Mouse (Mus musculus) limb, embryonic 11.5 days (tissue): ENCODE data around the gene Olfr750. TPM values are rescaled to one million over a fixed set of nuclear protein-coding genes. Genes with fewer than 3 reads are reported as not detected.

ENCODE experiments used
- ATAC-seq: fragments of 200-750 bp; cut with Nextera tagmentation; 2 replicates; pipeline ENCODE4 v1.8.0; 2017; ENCODE audit warnings: low read depth; ENCODE audit not compliant: insufficient number of reproducible peaks, low FRiP score, low TSS enrichment
- DNase-seq: peaks from one replicate; pipeline ENCODE4 v3.0.0-alpha.2; 2015; ENCODE audit warnings: low spot score
- H3K27ac ChIP-seq: fragments of 300-500 bp; sonication (generic); replicated peaks from 2 replicates; pipeline ENCODE4 v1.5.1; 2014; ENCODE audit warnings: low read depth, mild to moderate bottlenecking, low read length
- H3K27me3 ChIP-seq: fragments of 300-500 bp; sonication (generic); 2 replicates; pipeline ENCODE4 v1.6.1; 2014; ENCODE audit warnings: mild to moderate bottlenecking, low read length, mixed read lengths; ENCODE audit not compliant: control insufficient read depth, insufficient read depth
- H3K36me3 ChIP-seq: fragments of 300-500 bp; sonication (generic); 2 replicates; pipeline ENCODE4 v1.6.1; 2014; ENCODE audit warnings: mild to moderate bottlenecking, low read length, moderate library complexity, mixed read lengths; ENCODE audit not compliant: control insufficient read depth, insufficient read depth
- H3K4me1 ChIP-seq: fragments of 300-500 bp; sonication (generic); 2 replicates; pipeline ENCODE4 v1.6.1; 2014; ENCODE audit warnings: low read length, mixed read lengths; ENCODE audit not compliant: control insufficient read depth, insufficient read depth
- H3K4me2 ChIP-seq: fragments of 300-500 bp; sonication (generic); 2 replicates; pipeline ENCODE4 v1.6.1; 2014; ENCODE audit warnings: low read depth, mild to moderate bottlenecking, moderate library complexity; ENCODE audit not compliant: severe bottlenecking
- H3K4me3 ChIP-seq: fragments of 300-500 bp; sonication (generic); 2 replicates; pipeline ENCODE4 v1.5.1; 2014; ENCODE audit warnings: low read depth, low read length
- H3K9ac ChIP-seq: fragments of 300-500 bp; sonication (generic); 2 replicates; pipeline ENCODE4 v1.6.1; 2014; ENCODE audit warnings: mild to moderate bottlenecking, low read length
- H3K9me3 ChIP-seq: fragments of 300-500 bp; sonication (generic); 2 replicates; pipeline ENCODE4 v1.6.1; 2016; ENCODE audit warnings: low read length; ENCODE audit not compliant: control insufficient read depth
- WGBS: fragments of 180-500 bp; shearing (Covaris S2); extraction: QIAGEN DNeasy Blood & Tissue Kit; methylation state at CpG from one replicate; pipeline ENCODE4 v1.1.7; 2014; 5-methylcytosine and 5-hydroxymethylcytosine counted together
- polyA plus RNA-seq: library from polyadenylated mRNA; unstranded; fragments of >200 nt; fragmentation: Nextera tagmentation; extraction: Ambion mirVana; gene quantifications from 2 replicates; pipeline ENCODE4 v1.2.1, GENCODE M21; 2014

The Olfr750 gene
- polyA plus RNA-seq, 1 experiment from 2014 or later = not detected

GRCm38 (mm10) chr14:51090077-51090781, 16.0 kb upstream of the Olfr750 start:
- peak; percentile 46; the same call in 1 of the 2 replicates for ATAC-seq
- no peak overlapping the region for H3K9ac ChIP-seq
- peak overlapping the region; percentile 48; the same call in 1 of the 2 replicates for H3K27ac ChIP-seq
- under 1% methylated on average over 27 of the region's 27 CpGs for WGBS
- H3K27me3 ChIP-seq = no peaks in the 10 kb centered on the region
- DNase-seq = peak; percentile 93
- no peaks in the 10 kb centered on the region for H3K4me1 ChIP-seq
- H3K4me2 ChIP-seq = peak overlapping the region; percentile 74
- no peaks in the 10 kb centered on the region for H3K9me3 ChIP-seq
- peak overlapping the region; percentile 63 for H3K4me3 ChIP-seq
- no peaks in the 10 kb centered on the region for H3K36me3 ChIP-seq

- H3K27ac ChIP-seq = no peak overlapping the region
- H3K9ac ChIP-seq = no peak overlapping the region
- H3K9me3 ChIP-seq = no peaks in the 10 kb centered on the region
- DNase-seq (no peak), ATAC-seq (no peak; the same call in 1 of the 2 replicates)
- no peaks in the 10 kb centered on the region for H3K4me1 ChIP-seq
- peak overlapping the region; percentile 74 for H3K4me2 ChIP-seq
- H3K27me3 ChIP-seq = no peaks in the 10 kb centered on the region
- peak overlapping the region; percentile 63 for H3K4me3 ChIP-seq
- under 1% methylated on average over 15 of the region's 15 CpGs for WGBS
- H3K36me3 ChIP-seq = no peaks in the 10 kb centered on the region
Observed at GRCm38 (mm10) chr14:51089674-51090076, 15.4 kb upstream of the Olfr750 start.

GRCm38 (mm10) chr14:51088970-51089673, 14.9 kb upstream of the Olfr750 start:
- no peak overlapping the region; the same call in 1 of the 2 replicates for H3K27ac ChIP-seq
- peak; percentile 98 for DNase-seq

GRCm38 (mm10) chr14:51088166-51088969, 14.1 kb upstream of the Olfr750 start:
- H3K4me2 ChIP-seq = peak overlapping the region; percentile 74
- no peaks in the 10 kb centered on the region for H3K36me3 ChIP-seq
- WGBS = under 1% methylated on average over 23 of the region's 23 CpGs
- no peaks in the 10 kb centered on the region for H3K4me1 ChIP-seq
- ATAC-seq = peak; percentile 15; the same call in 1 of the 2 replicates
- H3K9me3 ChIP-seq = no peaks in the 10 kb centered on the region
- DNase-seq = peak; percentile 88
- H3K4me3 ChIP-seq = peak overlapping the region; percentile 63
- H3K27ac ChIP-seq = no peak overlapping the region; the same call in 1 of the 2 replicates
- H3K9ac ChIP-seq = 0 out of 2 replicates have a peak overlapping the region, but pooled peaks have one; percentile 59
- H3K27me3 ChIP-seq = no peaks in the 10 kb centered on the region

More at GRCm38 (mm10) chr14:51088970-51089673, 14.9 kb upstream of the Olfr750 start:
- Histone ChIP-seq H3K4me3 (peak overlapping the region; percentile 63), H3K4me2 (peak overlapping the region; percentile 74), H3K36me3 (no peaks in the 10 kb centered on the region), H3K9ac (peak overlapping the region; percentile 59; the same call in 1 of the 2 replicates), H3K9me3 (no peaks in the 10 kb centered on the region), H3K27me3 (no peaks in the 10 kb centered on the region), H3K4me1 (no peaks in the 10 kb centered on the region)
- WGBS = under 1% methylated on average over 34 of the region's 34 CpGs
- peak; percentile 94 for ATAC-seq

GRCm38 (mm10) chr14:51087762-51088161, 13.5 kb upstream of the Olfr750 start:
- WGBS = 14% methylated on average over 9 of the region's 9 CpGs
- no peaks in the 10 kb centered on the region for H3K4me1 ChIP-seq
- H3K27ac ChIP-seq = no peak overlapping the region
- ATAC-seq = no peak
- no peaks in the 10 kb centered on the region for H3K27me3 ChIP-seq
- H3K9ac ChIP-seq = no peak overlapping the region
- no peaks in the 10 kb centered on the region for H3K36me3 ChIP-seq
- H3K9me3 ChIP-seq = no peaks in the 10 kb centered on the region
- peak overlapping the region; percentile 63 for H3K4me3 ChIP-seq
- DNase-seq = no peak
- H3K4me2 ChIP-seq = peak overlapping the region; percentile 74

- 86% methylated on average over 4 of the region's 4 CpGs for WGBS
- no peak for ATAC-seq
- Histone ChIP-seq H3K9ac (no peak overlapping the region), H3K27me3 (no peaks in the 10 kb centered on the region), H3K4me2 (no peak overlapping the region), H3K9me3 (no peaks in the 10 kb centered on the region), H3K36me3 (no peaks in the 10 kb centered on the region), H3K4me3 (no peak overlapping the region), H3K4me1 (no peaks in the 10 kb centered on the region), H3K27ac (no peak overlapping the region)
- no peak for DNase-seq
Observed at GRCm38 (mm10) chr14:51085911-51086310, 11.7 kb upstream of the Olfr750 start.

GRCm38 (mm10) chr14:51085086-51085485, 10.9 kb upstream of the Olfr750 start:
- H3K9ac ChIP-seq = no peak overlapping the region
- no peak overlapping the region for H3K4me2 ChIP-seq
- DNase-seq (no peak), ATAC-seq (no peak)
- H3K4me3 ChIP-seq = no peak overlapping the region
- no peaks in the 10 kb centered on the region for H3K27me3 ChIP-seq
- 81% methylated on average over 2 of the region's 2 CpGs for WGBS
- no peaks in the 10 kb centered on the region for H3K9me3 ChIP-seq
- H3K36me3 ChIP-seq = no peaks in the 10 kb centered on the region
- H3K4me1 ChIP-seq = no peaks in the 10 kb centered on the region
- H3K27ac ChIP-seq = no peak overlapping the region

- Histone ChIP-seq H3K9me3 (no peaks in the 10 kb centered on the region), H3K4me3 (peak overlapping the region; percentile 39), H3K9ac (no peak overlapping the region), H3K27ac (no peak overlapping the region), H3K36me3 (no peaks in the 10 kb centered on the region), H3K4me2 (peak overlapping the region; percentile 51), H3K4me1 (no peaks in the 10 kb centered on the region), H3K27me3 (no peaks in the 10 kb centered on the region)
- no peak for DNase-seq
- ATAC-seq = no peak
- 8% methylated on average over 7 of the region's 7 CpGs for WGBS
Observed at GRCm38 (mm10) chr14:51083805-51084204, 9.6 kb upstream of the Olfr750 start.
